Mouse (Mus musculus) brain, embryonic 14.5 days (tissue): ENCODE results near the gene Kiz.

Experiments used
- CTCF ChIP-seq: fragments of 200-500 bp; IDR thresholded peaks from 2 replicates; pipeline ENCODE4 v1.5.1; 2012; ENCODE audit warnings: inconsistent platforms, mild to moderate bottlenecking, moderate library complexity, borderline replicate concordance; ENCODE audit not compliant: insufficient read depth, insufficient read length; ENCODE audit errors: extremely low read depth
- POLR2A ChIP-seq: fragments of 200-500 bp; IDR thresholded peaks from 2 replicates; pipeline ENCODE4 v1.6.1; 2012; ENCODE audit warnings: mild to moderate bottlenecking, inconsistent platforms, borderline replicate concordance; ENCODE audit not compliant: poor library complexity, insufficient read depth, insufficient read length, severe bottlenecking; ENCODE audit errors: extremely low read depth

- TF ChIP-seq POLR2A, result no peak
- no peak for TF ChIP-seq CTCF
Measured at GRCm38 (mm10) chr2:146985807-146986206, 130.1 kb downstream of the Kiz start.
